Mouse (Mus musculus): ENCODE measurements around the gene Nbr1.

DNA sequence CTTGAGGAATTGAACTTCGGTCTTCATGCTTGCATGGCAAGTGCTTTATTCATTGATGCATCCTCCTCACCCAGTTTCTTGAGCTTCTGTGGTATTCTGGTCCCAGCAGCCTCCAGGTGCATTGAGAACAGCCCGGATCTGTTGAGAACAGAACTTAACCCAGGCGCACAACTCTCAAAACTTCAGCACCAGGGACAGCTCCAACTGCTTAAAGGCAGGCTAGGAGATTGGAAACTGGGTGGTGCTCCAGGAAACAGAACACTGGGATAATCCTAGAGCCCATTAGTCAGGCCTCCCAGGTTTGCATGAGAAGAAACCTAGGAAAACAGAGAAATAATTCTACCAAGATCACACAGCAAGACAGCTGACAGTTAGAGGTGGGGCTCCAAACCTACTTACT is 50.5 kb downstream of the Nbr1 start:
- TF ChIP-seq CTCF (IDR thresholded peaks at IDR 0.05; ENCODE audit: low read depth) (no peak), EP300 (IDR thresholded peaks at IDR 0.05; ENCODE audit: low read depth) (no peak)
